Mouse (Mus musculus) neural tube, embryonic 12.5 days (tissue): ENCODE results near the gene Ndrg4. TPM values are rescaled to one million over a fixed set of nuclear protein-coding genes. Genes with fewer than 3 reads are reported as not detected.

ENCODE experiments used
- ATAC-seq: fragments of 200-750 bp; cut with Nextera tagmentation; 2 replicates; pipeline ENCODE4 v1.8.0; 2017; ENCODE audit warnings: low read depth, mild to moderate bottlenecking, moderate TSS enrichment, moderate library complexity; ENCODE audit not compliant: low FRiP score
- H3K27ac ChIP-seq: fragments of 300-500 bp; sonication (generic); 2 replicates; pipeline ENCODE4 v1.5.1; 2016
- H3K27me3 ChIP-seq: fragments of 300-500 bp; sonication (generic); replicated peaks from 2 replicates; pipeline ENCODE4 v1.6.1; 2016; ENCODE audit warnings: mild to moderate bottlenecking
- H3K36me3 ChIP-seq: fragments of 300-500 bp; sonication (generic); 2 replicates; pipeline ENCODE4 v1.6.1; 2016; ENCODE audit warnings: mild to moderate bottlenecking
- H3K4me1 ChIP-seq: fragments of 300-500 bp; sonication (generic); 2 replicates; pipeline ENCODE4 v1.6.1; 2016
- H3K4me2 ChIP-seq: fragments of 300-500 bp; sonication (generic); replicated peaks from 2 replicates; pipeline ENCODE4 v1.6.1; 2016; ENCODE audit warnings: mild to moderate bottlenecking
- H3K4me3 ChIP-seq: fragments of 300-500 bp; sonication (generic); 2 replicates; pipeline ENCODE4 v1.5.1; 2016
- H3K9ac ChIP-seq: fragments of 300-500 bp; sonication (generic); 2 replicates; pipeline ENCODE4 v1.6.1; 2016; ENCODE audit warnings: mild to moderate bottlenecking
- H3K9me3 ChIP-seq: fragments of 300-500 bp; sonication (generic); 2 replicates; pipeline ENCODE4 v1.6.1; 2016; ENCODE audit warnings: mild to moderate bottlenecking
- WGBS: fragments of 180-500 bp; shearing (Covaris S2); methylation state at CpG from one replicate; pipeline ENCODE4 v1.1.7; 2016; 5-methylcytosine and 5-hydroxymethylcytosine counted together
- polyA plus RNA-seq: library from polyadenylated mRNA; unstranded; fragments of >200 nt; fragmentation: Nextera tagmentation; extraction: Ambion mirVana; gene quantifications from 2 replicates; pipeline ENCODE4 v1.2.1, GENCODE M21; 2016

The Ndrg4 gene
- polyA plus RNA-seq, 1 experiment from 2014 or later, result 145 TPM

- 0 out of 2 replicates have a peak, but pooled peaks cover 6% of the 10 kb centered on the region for H3K27me3 ChIP-seq
- whole genome bisulfite sequencing, result 86% methylated on average over 13 of the region's 13 CpGs
- no peak for ATAC-seq
These were observed 14.3 kb downstream of the Ndrg4 start for GRCm38 (mm10) chr8:95690929-95691541.

GRCm38 (mm10) chr8:95694631-95695030 is 17.9 kb downstream of the Ndrg4 start:
- peaks cover 17% of the 10 kb centered on the region for H3K4me1 ChIP-seq
- no peak overlapping the region for H3K27ac ChIP-seq
- no peak overlapping the region; the same call in none of the 2 replicates for H3K4me2 ChIP-seq
- peak; percentile 34 for ATAC-seq
- H3K27me3 ChIP-seq, result peaks cover 6% of the 10 kb centered on the region; the same call in 1 of the 2 replicates
- H3K9me3 ChIP-seq, result no peaks in the 10 kb centered on the region
- 10% methylated on average over 6 of the region's 6 CpGs for WGBS
- H3K9ac ChIP-seq, result 0 out of 2 replicates have a peak overlapping the region, but pooled peaks have one; percentile 1
- H3K4me3 ChIP-seq, result no peak overlapping the region
- H3K36me3 ChIP-seq, result no peaks in the 10 kb centered on the region

More at GRCm38 (mm10) chr8:95690929-95691541, 14.3 kb downstream of the Ndrg4 start:
- Histone ChIP-seq H3K4me2 (no peak overlapping the region), H3K4me1 (peaks cover 14% of the 10 kb centered on the region), H3K9me3 (no peaks in the 10 kb centered on the region), H3K27ac (no peak overlapping the region), H3K36me3 (no peaks in the 10 kb centered on the region), H3K4me3 (no peak overlapping the region), H3K9ac (no peak overlapping the region)

- no peaks in the 10 kb centered on the region for H3K36me3 ChIP-seq
- ATAC-seq, result no peak
- no peak overlapping the region for H3K9ac ChIP-seq
- H3K27me3 ChIP-seq, result peaks cover 6% of the 10 kb centered on the region; the same call in 1 of the 2 replicates
- no peaks in the 10 kb centered on the region for H3K9me3 ChIP-seq
- peaks cover 23% of the 10 kb centered on the region for H3K4me1 ChIP-seq
- no peak overlapping the region for H3K27ac ChIP-seq
- 75% methylated on average over 8 of the region's 8 CpGs for WGBS
- peak overlapping the region; percentile 44 for H3K4me2 ChIP-seq
- H3K4me3 ChIP-seq, result no peak overlapping the region
These were observed 19.9 kb downstream of the Ndrg4 start for GRCm38 (mm10) chr8:95696661-95697060.

- peak overlapping the region; percentile 44 for H3K4me2 ChIP-seq
- H3K9me3 ChIP-seq, result no peaks in the 10 kb centered on the region
- peaks cover 6% of the 10 kb centered on the region; the same call in 1 of the 2 replicates for H3K27me3 ChIP-seq
- WGBS, result 1% methylated on average over 11 of the region's 11 CpGs
- H3K36me3 ChIP-seq, result no peaks in the 10 kb centered on the region
- peak; percentile 42 for ATAC-seq
- no peak overlapping the region for H3K4me3 ChIP-seq
- H3K4me1 ChIP-seq, result peaks cover 24% of the 10 kb centered on the region
- no peak overlapping the region for H3K27ac ChIP-seq
- H3K9ac ChIP-seq, result no peak overlapping the region
These were observed 20.3 kb downstream of the Ndrg4 start for GRCm38 (mm10) chr8:95697128-95697527.

GRCm38 (mm10) chr8:95698179-95698578 is 21.4 kb downstream of the Ndrg4 start:
- Histone ChIP-seq H3K9ac (no peak overlapping the region), H3K9me3 (no peaks in the 10 kb centered on the region), H3K27me3 (peaks cover 6% of the 10 kb centered on the region; the same call in 1 of the 2 replicates), H3K36me3 (no peaks in the 10 kb centered on the region), H3K4me1 (peaks cover 30% of the 10 kb centered on the region), H3K4me3 (no peak overlapping the region), H3K4me2 (no peak overlapping the region), H3K27ac (no peak overlapping the region)
- 45% methylated on average over 6 of the region's 6 CpGs for WGBS
- no peak for ATAC-seq

GRCm38 (mm10) chr8:95700282-95700681 is 23.5 kb downstream of the Ndrg4 start:
- Histone ChIP-seq H3K9me3 (no peaks in the 10 kb centered on the region), H3K27ac (no peak overlapping the region), H3K27me3 (peaks cover 3% of the 10 kb centered on the region; the same call in 1 of the 2 replicates), H3K4me3 (no peak overlapping the region), H3K4me2 (peak overlapping the region; percentile 18; the same call in 1 of the 2 replicates), H3K4me1 (peaks cover 27% of the 10 kb centered on the region), H3K9ac (no peak overlapping the region), H3K36me3 (no peaks in the 10 kb centered on the region)
- ATAC-seq, result no peak
- 41% methylated on average over 9 of the region's 9 CpGs for WGBS

- H3K9ac ChIP-seq, result no peak overlapping the region
- H3K27ac ChIP-seq, result no peak overlapping the region
- peaks cover 5% of the 10 kb centered on the region; the same call in 1 of the 2 replicates for H3K36me3 ChIP-seq
- H3K4me2 ChIP-seq, result peak overlapping the region; percentile 94
- H3K4me1 ChIP-seq, result peaks cover 27% of the 10 kb centered on the region
- 0 out of 2 replicates have a peak overlapping the region, but pooled peaks have one; percentile 56 for H3K4me3 ChIP-seq
- ATAC-seq, result no peak
- no peaks in the 10 kb centered on the region; the same call in 1 of the 2 replicates for H3K27me3 ChIP-seq
- WGBS, result 89% methylated on average over 4 of the region's 4 CpGs
- H3K9me3 ChIP-seq, result no peaks in the 10 kb centered on the region
These were observed 25.0 kb downstream of the Ndrg4 start for GRCm38 (mm10) chr8:95701809-95702208.

GRCm38 (mm10) chr8:95702480-95703446 is 26.0 kb downstream of the Ndrg4 start:
- Histone ChIP-seq H3K9me3 (no peaks in the 10 kb centered on the region), H3K4me3 (peak overlapping the region; percentile 56), H3K4me2 (peak overlapping the region; percentile 94), H3K36me3 (peaks cover 5% of the 10 kb centered on the region; the same call in 1 of the 2 replicates), H3K4me1 (peaks cover 24% of the 10 kb centered on the region), H3K27me3 (no peaks in the 10 kb centered on the region), H3K9ac (peak overlapping the region; percentile 72), H3K27ac (peak overlapping the region; percentile 28)
- peak; percentile 93 for ATAC-seq
- WGBS, result 3% methylated on average over 34 of the region's 34 CpGs

- H3K27me3 ChIP-seq, result no peaks in the 10 kb centered on the region
- peak overlapping the region; percentile 56 for H3K4me3 ChIP-seq
- peak overlapping the region; percentile 28; the same call in 1 of the 2 replicates for H3K27ac ChIP-seq
- H3K9ac ChIP-seq, result peak overlapping the region; percentile 72
- H3K4me2 ChIP-seq, result peak overlapping the region; percentile 94
- H3K4me1 ChIP-seq, result peaks cover 24% of the 10 kb centered on the region
- H3K9me3 ChIP-seq, result no peaks in the 10 kb centered on the region
- peak; percentile 39 for ATAC-seq
- peaks cover 8% of the 10 kb centered on the region for H3K36me3 ChIP-seq
- 2% methylated on average over 15 of the region's 15 CpGs for WGBS
These were observed 26.9 kb downstream of the Ndrg4 start for GRCm38 (mm10) chr8:95703461-95704260.

GRCm38 (mm10) chr8:95704538-95704937 is 27.8 kb downstream of the Ndrg4 start:
- Histone ChIP-seq H3K9me3 (no peaks in the 10 kb centered on the region), H3K36me3 (peaks cover 17% of the 10 kb centered on the region), H3K27ac (no peak overlapping the region), H3K4me1 (peaks cover 24% of the 10 kb centered on the region), H3K4me2 (peak overlapping the region; percentile 94), H3K9ac (peak overlapping the region; percentile 72), H3K4me3 (peak overlapping the region; percentile 56), H3K27me3 (no peaks in the 10 kb centered on the region)
- WGBS, result 94% methylated on average over 3 of the region's 3 CpGs
- no peak for ATAC-seq

GRCm38 (mm10) chr8:95709579-95709978 is 32.8 kb downstream of the Ndrg4 start:
- peaks cover 49% of the 10 kb centered on the region for H3K36me3 ChIP-seq

More at GRCm38 (mm10) chr8:95709579-95709978, 32.8 kb downstream of the Ndrg4 start:
- no peaks in the 10 kb centered on the region for H3K27me3 ChIP-seq
- no peaks in the 10 kb centered on the region for H3K9me3 ChIP-seq
- no peak overlapping the region for H3K4me2 ChIP-seq
- H3K27ac ChIP-seq, result no peak overlapping the region
- H3K4me1 ChIP-seq, result peaks cover 2% of the 10 kb centered on the region; the same call in 1 of the 2 replicates
- no peak for ATAC-seq
- no peak overlapping the region for H3K4me3 ChIP-seq
- WGBS, result 85% methylated on average over 7 of the region's 7 CpGs
- no peak overlapping the region; the same call in 1 of the 2 replicates for H3K9ac ChIP-seq
